Mouse (Mus musculus): ENCODE results near the gene Junb.
A peak's percentile ranks its signal among the peaks of the same experiment; 100 is the strongest.

GRCm38 (mm10) chr8:84928456-84929306 is 49.8 kb downstream of the Junb start:
- TF ChIP-seq CTCF (IDR thresholded peaks at IDR 0.05; ENCODE audit: insufficient read depth, low read length), result peak; percentile 72
- TF ChIP-seq POLR2A (IDR thresholded peaks at IDR 0.05; ENCODE audit: borderline replicate concordance, extremely low read depth, low read depth, low read length), result no peak

Data from lung, adult 2 months (tissue).